In genomic region chr9:102180486-102180885, GRCm38 (mm10) we compare ENCODE assay signal across 20 mouse cellular contexts.
DNase-seq lines count a peak whose midpoint lies in the region; ATAC-seq and TF ChIP-seq lines count a peak whose summit lies in the region.
"Had no signal": no experiment of that assay in that cellular context is flagged by ENCODE, and none has a peak within 500 bp of the region (broad histone marks: within the 10 kb centered on the region; RNA-seq: fewer than 3 reads in every experiment).

No protein-coding gene starts in this region.

- H3K9ac ChIP-seq in forebrain, embryonic 16.5 days (replicated peaks; ENCODE audit: low read depth, low read length) = no peak overlapping the region
- H3K9ac ChIP-seq in hindbrain, embryonic 12.5 days = no peak overlapping the region
- H3K9ac ChIP-seq in hindbrain, postnatal 0 days (replicated peaks; ENCODE audit: low read length) = no peak overlapping the region
- H3K9ac ChIP-seq in midbrain, embryonic 14.5 days (replicated peaks; ENCODE audit: low read length) = no peak overlapping the region
- no peak overlapping the region for H3K9ac ChIP-seq in midbrain, postnatal 0 days (replicated peaks; ENCODE audit: low read length, poor library complexity, severe bottlenecking)
- H3K9ac ChIP-seq in hindbrain, embryonic 14.5 days = no peak overlapping the region
- H3K9ac ChIP-seq: heart, embryonic 13.5 days; intestine, embryonic 15.5 days had no signal

- no peaks in the 10 kb centered on the region for H3K36me3 ChIP-seq in forebrain, embryonic 10.5 days (replicated peaks)
- H3K36me3 ChIP-seq in forebrain, embryonic 16.5 days (ENCODE audit: control insufficient read depth, insufficient read depth) = no peaks in the 10 kb centered on the region
- H3K36me3 ChIP-seq in hindbrain, embryonic 12.5 days = no peaks in the 10 kb centered on the region
- H3K36me3 ChIP-seq in hindbrain, postnatal 0 days (ENCODE audit: insufficient read depth, low read length) = no peaks in the 10 kb centered on the region
- H3K36me3 ChIP-seq in midbrain, embryonic 14.5 days (ENCODE audit: control insufficient read depth, insufficient read depth, low read length) = no peaks in the 10 kb centered on the region
- H3K36me3 ChIP-seq in midbrain, postnatal 0 days (ENCODE audit: insufficient read depth, low read length) = no peaks in the 10 kb centered on the region
- H3K36me3 ChIP-seq in hindbrain, embryonic 14.5 days (replicated peaks; ENCODE audit: control insufficient read depth, insufficient read depth) = no peaks in the 10 kb centered on the region
- H3K36me3 ChIP-seq: G1E; heart, embryonic 13.5 days; intestine, embryonic 15.5 days had no signal

- H3K27ac ChIP-seq in forebrain, embryonic 10.5 days = peak overlapping the region; percentile 70
- H3K27ac ChIP-seq in forebrain, embryonic 16.5 days (ENCODE audit: low read length) = no peak overlapping the region
- H3K27ac ChIP-seq in hindbrain, embryonic 12.5 days = peak overlapping the region; percentile 66; the same call in 1 of the 2 replicates
- no peak overlapping the region for H3K27ac ChIP-seq in hindbrain, postnatal 0 days
- peak overlapping the region; percentile 50 for H3K27ac ChIP-seq in midbrain, embryonic 14.5 days (replicated peaks; ENCODE audit: low read depth, low read length)
- H3K27ac ChIP-seq in midbrain, postnatal 0 days (ENCODE audit: low read depth, low read length) = no peak overlapping the region
- H3K27ac ChIP-seq in hindbrain, embryonic 14.5 days = peak overlapping the region; percentile 38; the same call in 1 of the 2 replicates
- H3K27ac ChIP-seq: heart, embryonic 13.5 days; intestine, embryonic 15.5 days had no signal

- H3K4me1 ChIP-seq in forebrain, embryonic 10.5 days = peaks cover 61% of the 10 kb centered on the region
- H3K4me1 ChIP-seq in forebrain, embryonic 16.5 days (replicated peaks; ENCODE audit: control insufficient read depth, insufficient read depth, low read length) = peaks cover 26% of the 10 kb centered on the region
- peaks cover 40% of the 10 kb centered on the region for H3K4me1 ChIP-seq in hindbrain, embryonic 12.5 days
- peaks cover 3% of the 10 kb centered on the region; the same call in 1 of the 2 replicates for H3K4me1 ChIP-seq in hindbrain, postnatal 0 days (ENCODE audit: insufficient read depth, low read length)
- H3K4me1 ChIP-seq in midbrain, embryonic 14.5 days (ENCODE audit: control insufficient read depth, insufficient read depth, low read length) = peaks cover 45% of the 10 kb centered on the region
- H3K4me1 ChIP-seq in midbrain, postnatal 0 days (ENCODE audit: insufficient read depth, low read length) = peaks cover 3% of the 10 kb centered on the region; the same call in 1 of the 2 replicates
- H3K4me1 ChIP-seq in hindbrain, embryonic 14.5 days (replicated peaks; ENCODE audit: control insufficient read depth, insufficient read depth, low read length) = peaks cover 30% of the 10 kb centered on the region

- TF ChIP-seq CTCF in hindbrain, postnatal 0 days (IDR thresholded peaks at IDR 0.05; ENCODE audit: low read depth) = no peak
- no peak for TF ChIP-seq CTCF in midbrain, postnatal 0 days (IDR thresholded peaks at IDR 0.05)

- no peak overlapping the region for H3K4me2 ChIP-seq in forebrain, embryonic 16.5 days (ENCODE audit: low read length)
- no peak overlapping the region for H3K4me2 ChIP-seq in hindbrain, embryonic 12.5 days (replicated peaks)
- H3K4me2 ChIP-seq in hindbrain, postnatal 0 days (ENCODE audit: low read depth, low read length) = no peak overlapping the region
- H3K4me2 ChIP-seq in midbrain, embryonic 14.5 days (ENCODE audit: low read length) = no peak overlapping the region
- H3K4me2 ChIP-seq in midbrain, postnatal 0 days (ENCODE audit: low read depth, low read length, poor library complexity, severe bottlenecking) = no peak overlapping the region
- no peak overlapping the region for H3K4me2 ChIP-seq in hindbrain, embryonic 14.5 days (replicated peaks)
- H3K4me2 ChIP-seq: heart, embryonic 13.5 days; intestine, embryonic 15.5 days had no signal

- H3K27me3 ChIP-seq in forebrain, embryonic 10.5 days (ENCODE audit: poor library complexity, severe bottlenecking) = peaks cover 88% of the 10 kb centered on the region
- peaks cover 15% of the 10 kb centered on the region for H3K27me3 ChIP-seq in forebrain, embryonic 16.5 days (replicated peaks; ENCODE audit: control insufficient read depth, insufficient read depth, low read length)
- H3K27me3 ChIP-seq in hindbrain, embryonic 12.5 days = peaks cover 6% of the 10 kb centered on the region; the same call in 1 of the 2 replicates
- no peaks in the 10 kb centered on the region for H3K27me3 ChIP-seq in hindbrain, postnatal 0 days (ENCODE audit: insufficient read depth, low read length)
- H3K27me3 ChIP-seq in midbrain, embryonic 14.5 days (ENCODE audit: control insufficient read depth, insufficient read depth, low read length) = no peaks in the 10 kb centered on the region
- H3K27me3 ChIP-seq in midbrain, postnatal 0 days (ENCODE audit: insufficient read depth, low read length) = no peaks in the 10 kb centered on the region
- no peaks in the 10 kb centered on the region for H3K27me3 ChIP-seq in hindbrain, embryonic 14.5 days (ENCODE audit: control insufficient read depth, insufficient read depth, low read length)
- H3K27me3 ChIP-seq: intestine, embryonic 15.5 days had no signal

- WGBS in forebrain, embryonic 10.5 days = 25% methylated on average over 2 of the region's 2 CpGs
- 39% methylated on average over 2 of the region's 2 CpGs for WGBS in forebrain, embryonic 16.5 days
- 63% methylated on average over 2 of the region's 2 CpGs for WGBS in hindbrain, embryonic 12.5 days
- 52% methylated on average over 2 of the region's 2 CpGs for WGBS in hindbrain, postnatal 0 days
- WGBS in midbrain, embryonic 14.5 days = 36% methylated on average over 2 of the region's 2 CpGs
- WGBS in midbrain, postnatal 0 days = 47% methylated on average over 2 of the region's 2 CpGs
- 61% methylated on average over 2 of the region's 2 CpGs for WGBS in hindbrain, embryonic 14.5 days

- DNase-seq in forebrain, embryonic 10.5 days (ENCODE audit: extremely low spot score, low spot score) = no peak
- DNase-seq in hindbrain, postnatal 0 days (ENCODE audit: low spot score) = no peak
- DNase-seq in midbrain, embryonic 14.5 days = no peak
- DNase-seq in midbrain, postnatal 0 days (ENCODE audit: low spot score) = no peak
- DNase-seq in hindbrain, embryonic 14.5 days (ENCODE audit: low spot score) = no peak
- no peak for DNase-seq in embryo, embryonic 10.5 days (ENCODE audit: low spot score)
- DNase-seq: adrenal gland, adult 8-10 months; adrenal gland, postnatal 36 days; B cell, adult 2 months; cerebellum, adult 2 months; cerebellum, postnatal 10 days; gastrocnemius, postnatal 36 days; heart, adult 11 months; heart, postnatal 36 days had no signal

- no peak overlapping the region for H3K4me3 ChIP-seq in forebrain, embryonic 10.5 days
- H3K4me3 ChIP-seq in forebrain, embryonic 16.5 days (replicated peaks; ENCODE audit: low read length) = no peak overlapping the region
- H3K4me3 ChIP-seq in hindbrain, embryonic 12.5 days = no peak overlapping the region
- no peak overlapping the region for H3K4me3 ChIP-seq in hindbrain, postnatal 0 days (ENCODE audit: low read length)
- no peak overlapping the region for H3K4me3 ChIP-seq in midbrain, embryonic 14.5 days (replicated peaks; ENCODE audit: low read depth, low read length)
- no peak overlapping the region for H3K4me3 ChIP-seq in midbrain, postnatal 0 days (ENCODE audit: low read depth, low read length)
- no peak overlapping the region for H3K4me3 ChIP-seq in hindbrain, embryonic 14.5 days (replicated peaks; ENCODE audit: low read length)
- H3K4me3 ChIP-seq: heart, embryonic 13.5 days; intestine, embryonic 15.5 days had no signal

- no peaks in the 10 kb centered on the region for H3K9me3 ChIP-seq in forebrain, embryonic 10.5 days
- no peaks in the 10 kb centered on the region for H3K9me3 ChIP-seq in forebrain, embryonic 16.5 days (ENCODE audit: control insufficient read depth, low read length)
- no peaks in the 10 kb centered on the region for H3K9me3 ChIP-seq in hindbrain, embryonic 12.5 days (replicated peaks)
- H3K9me3 ChIP-seq in hindbrain, postnatal 0 days (ENCODE audit: low read length) = no peaks in the 10 kb centered on the region
- no peaks in the 10 kb centered on the region for H3K9me3 ChIP-seq in midbrain, embryonic 14.5 days (ENCODE audit: control insufficient read depth, low read length)
- no peaks in the 10 kb centered on the region for H3K9me3 ChIP-seq in midbrain, postnatal 0 days (ENCODE audit: low read length)
- no peaks in the 10 kb centered on the region for H3K9me3 ChIP-seq in hindbrain, embryonic 14.5 days (ENCODE audit: control insufficient read depth, low read length)
- H3K9me3 ChIP-seq: heart, embryonic 13.5 days; intestine, embryonic 15.5 days had no signal

- ATAC-seq in forebrain, embryonic 16.5 days = no peak
- ATAC-seq in hindbrain, embryonic 12.5 days (ENCODE audit: low FRiP score) = no peak
- ATAC-seq in hindbrain, postnatal 0 days = no peak
- ATAC-seq in midbrain, embryonic 14.5 days (ENCODE audit: low FRiP score, low TSS enrichment) = no peak
- ATAC-seq in midbrain, postnatal 0 days (ENCODE audit: low FRiP score) = no peak
- no peak for ATAC-seq in hindbrain, embryonic 14.5 days (ENCODE audit: low FRiP score)
- ATAC-seq: CD4-positive, CD25-positive, alpha-beta regulatory T cell, adult 4 months; intestine, embryonic 15.5 days had no signal

Comparison
In these comparisons a context has a peak if more than half of its experiments do, and no peak if none do; other contexts are left out.
1. H3K27ac ChIP-seq: peak in forebrain, embryonic 10.5 days (single experiment), hindbrain, embryonic 12.5 days (single experiment), midbrain, embryonic 14.5 days (single experiment) and hindbrain, embryonic 14.5 days (single experiment); none in forebrain, embryonic 16.5 days (single experiment), hindbrain, postnatal 0 days (single experiment) and midbrain, postnatal 0 days (single experiment).